Mouse (Mus musculus): ENCODE measurements around the gene Xpnpep1. TPM values are rescaled to one million over a fixed set of nuclear protein-coding genes. Genes with fewer than 3 reads are reported as not detected.

Xpnpep1 gene
- polyA plus RNA-seq, 1 experiment from 2014 or later = 157 TPM

DNA sequence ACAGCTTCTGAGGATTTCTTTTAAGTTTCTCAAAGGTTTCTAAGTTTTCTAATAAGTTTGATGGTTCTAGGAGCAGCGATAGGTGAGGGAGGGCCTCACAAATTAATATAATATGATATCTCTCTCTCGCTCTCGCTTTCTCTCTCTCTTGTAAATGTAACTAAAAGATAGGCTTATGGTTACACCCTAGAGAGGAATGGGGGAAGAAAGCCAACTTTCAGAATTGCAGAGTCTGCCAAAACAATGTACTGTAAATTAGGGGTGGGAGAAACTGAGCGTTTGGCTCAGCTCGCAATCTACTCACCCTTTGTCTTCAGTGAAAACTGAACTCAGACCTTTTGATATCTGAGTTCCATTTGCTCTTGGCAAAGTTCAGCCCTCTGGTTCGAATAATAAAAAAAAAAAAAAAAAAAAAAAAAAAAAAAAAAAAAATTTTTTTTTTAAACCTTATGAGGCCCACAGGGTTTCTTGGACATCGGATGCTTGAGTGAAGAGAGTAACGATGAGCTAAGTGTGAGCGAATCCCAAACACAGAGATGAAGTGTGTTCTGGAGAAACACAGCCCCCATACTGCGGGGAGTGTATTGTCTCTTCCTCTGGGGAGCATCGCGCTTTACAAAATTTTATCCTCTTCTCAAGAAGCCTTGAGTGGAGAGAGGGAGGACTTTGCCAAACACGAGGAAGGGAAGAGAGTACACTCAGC lies 3.6 kb upstream of the Xpnpep1 start:
- Histone ChIP-seq H3K27me3 (ENCODE audit: control insufficient read depth, insufficient read depth, low read length) (no peaks in the 10 kb centered on the region), H3K4me3 (ENCODE audit: low read depth, low read length) (no peak overlapping the region), H3K9ac (replicated peaks; ENCODE audit: low read depth, low read length) (no peak overlapping the region), H3K4me2 (replicated peaks; ENCODE audit: low read depth, low read length) (no peak overlapping the region), H3K27ac (ENCODE audit: low read length) (no peak overlapping the region), H3K4me1 (ENCODE audit: control insufficient read depth, insufficient read depth, low read length) (0 out of 2 replicates have a peak, but pooled peaks cover 2% of the 10 kb centered on the region), H3K9me3 (ENCODE audit: control insufficient read depth, low read depth, low read length) (no peaks in the 10 kb centered on the region), H3K36me3 (ENCODE audit: control insufficient read depth, insufficient read depth, low read length) (no peaks in the 10 kb centered on the region)
- ATAC-seq (ENCODE audit: insufficient number of reproducible peaks, insufficient read depth, low FRiP score, low read depth) = no peak
- 73% methylated on average over 13 of the region's 13 CpGs for WGBS

DNA sequence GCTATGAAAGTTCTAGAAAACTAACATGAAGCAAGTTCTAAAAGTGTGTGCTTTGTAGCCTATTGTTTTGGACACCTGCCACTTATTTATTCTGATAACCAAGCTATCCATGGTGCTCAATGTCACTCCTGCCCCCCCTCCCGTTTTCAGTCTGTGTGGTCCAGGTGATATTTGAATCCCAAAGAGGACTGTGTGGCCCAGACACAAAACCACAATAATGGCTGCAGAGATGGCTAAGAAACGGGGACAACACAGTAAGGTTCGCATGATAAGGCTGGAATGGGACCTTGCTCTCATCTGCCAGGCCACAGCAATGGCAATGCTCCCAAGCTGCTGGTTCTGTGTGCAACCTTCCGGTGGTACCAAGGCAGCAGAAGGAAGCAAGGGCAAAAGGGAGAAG lies 1.6 kb upstream of the Xpnpep1 start:
- ATAC-seq (ENCODE audit: insufficient number of reproducible peaks, insufficient read depth, low FRiP score, low read depth) = no peak
- Histone ChIP-seq H3K27me3 (ENCODE audit: control insufficient read depth, insufficient read depth, low read length) (no peaks in the 10 kb centered on the region), H3K9me3 (ENCODE audit: control insufficient read depth, low read depth, low read length) (no peaks in the 10 kb centered on the region), H3K4me3 (ENCODE audit: low read depth, low read length) (no peak overlapping the region), H3K9ac (replicated peaks; ENCODE audit: low read depth, low read length) (no peak overlapping the region), H3K4me2 (replicated peaks; ENCODE audit: low read depth, low read length) (no peak overlapping the region), H3K27ac (ENCODE audit: low read length) (no peak overlapping the region), H3K36me3 (ENCODE audit: control insufficient read depth, insufficient read depth, low read length) (no peaks in the 10 kb centered on the region), H3K4me1 (ENCODE audit: control insufficient read depth, insufficient read depth, low read length) (peaks cover 12% of the 10 kb centered on the region)
- 75% methylated on average over 4 of the region's 4 CpGs for WGBS

DNA sequence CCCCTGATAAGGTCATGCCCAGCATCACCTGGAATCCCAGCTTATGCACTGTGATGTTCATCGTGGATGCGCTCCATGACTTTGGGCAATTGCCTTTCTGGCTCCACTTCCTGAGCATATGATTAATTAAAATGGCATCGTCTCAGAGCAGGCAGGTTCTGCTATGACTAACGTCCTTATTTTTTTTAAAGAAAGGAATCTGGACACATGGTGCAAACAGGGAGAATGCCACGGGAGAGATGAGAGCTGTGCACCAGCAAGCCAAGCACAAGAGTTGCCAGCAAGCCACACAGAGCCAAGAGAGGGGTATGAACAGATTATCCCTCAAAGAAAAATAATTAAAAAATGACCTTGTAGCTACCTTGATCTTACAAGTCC lies 1.1 kb upstream of the Xpnpep1 start:
- 56% methylated on average over 5 of the region's 5 CpGs for WGBS
- peaks cover 12% of the 10 kb centered on the region for H3K4me1 ChIP-seq (ENCODE audit: control insufficient read depth, insufficient read depth, low read length)

DNA sequence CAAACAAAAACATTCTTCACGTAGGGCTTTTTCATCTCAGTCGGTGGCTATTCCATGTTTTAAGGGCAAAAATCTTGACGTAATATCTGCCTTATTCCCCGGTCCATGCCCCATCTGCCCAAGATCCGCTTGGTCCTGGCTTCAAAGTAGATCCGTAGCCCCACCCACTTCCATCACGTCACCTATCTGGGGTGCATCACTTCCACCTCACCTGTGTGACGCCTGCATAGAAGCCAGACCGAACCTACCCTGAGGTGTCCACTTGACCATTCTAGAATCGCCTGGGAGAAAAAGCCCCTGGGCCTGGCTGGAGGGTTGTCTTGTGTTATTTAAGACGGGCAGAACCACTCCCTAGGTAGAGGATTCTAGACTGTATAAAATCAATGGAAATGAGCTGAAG lies 924 bp downstream of the Xpnpep1 start:
- Histone ChIP-seq H3K27me3 (ENCODE audit: control insufficient read depth, insufficient read depth, low read length) (no peaks in the 10 kb centered on the region), H3K9ac (replicated peaks; ENCODE audit: low read depth, low read length) (no peak overlapping the region), H3K4me3 (ENCODE audit: low read depth, low read length) (peak overlapping the region; percentile 93), H3K36me3 (ENCODE audit: control insufficient read depth, insufficient read depth, low read length) (no peaks in the 10 kb centered on the region), H3K27ac (ENCODE audit: low read length) (peak overlapping the region; percentile 61), H3K9me3 (ENCODE audit: control insufficient read depth, low read depth, low read length) (no peaks in the 10 kb centered on the region), H3K4me2 (replicated peaks; ENCODE audit: low read depth, low read length) (peak overlapping the region; percentile 49), H3K4me1 (ENCODE audit: control insufficient read depth, insufficient read depth, low read length) (peaks cover 12% of the 10 kb centered on the region)
- WGBS = 33% methylated on average over 11 of the region's 11 CpGs
- peak; percentile 33; the same call in 1 of the 2 replicates for ATAC-seq (ENCODE audit: insufficient number of reproducible peaks, insufficient read depth, low FRiP score, low read depth)

More for the DNA sequence above, 1.1 kb upstream of the Xpnpep1 start:
- Histone ChIP-seq H3K36me3 (ENCODE audit: control insufficient read depth, insufficient read depth, low read length) (no peaks in the 10 kb centered on the region), H3K9ac (replicated peaks; ENCODE audit: low read depth, low read length) (no peak overlapping the region), H3K27ac (ENCODE audit: low read length) (no peak overlapping the region), H3K4me2 (replicated peaks; ENCODE audit: low read depth, low read length) (no peak overlapping the region), H3K4me3 (ENCODE audit: low read depth, low read length) (no peak overlapping the region), H3K27me3 (ENCODE audit: control insufficient read depth, insufficient read depth, low read length) (no peaks in the 10 kb centered on the region), H3K9me3 (ENCODE audit: control insufficient read depth, low read depth, low read length) (no peaks in the 10 kb centered on the region)
- no peak for ATAC-seq (ENCODE audit: insufficient number of reproducible peaks, insufficient read depth, low FRiP score, low read depth)

DNA sequence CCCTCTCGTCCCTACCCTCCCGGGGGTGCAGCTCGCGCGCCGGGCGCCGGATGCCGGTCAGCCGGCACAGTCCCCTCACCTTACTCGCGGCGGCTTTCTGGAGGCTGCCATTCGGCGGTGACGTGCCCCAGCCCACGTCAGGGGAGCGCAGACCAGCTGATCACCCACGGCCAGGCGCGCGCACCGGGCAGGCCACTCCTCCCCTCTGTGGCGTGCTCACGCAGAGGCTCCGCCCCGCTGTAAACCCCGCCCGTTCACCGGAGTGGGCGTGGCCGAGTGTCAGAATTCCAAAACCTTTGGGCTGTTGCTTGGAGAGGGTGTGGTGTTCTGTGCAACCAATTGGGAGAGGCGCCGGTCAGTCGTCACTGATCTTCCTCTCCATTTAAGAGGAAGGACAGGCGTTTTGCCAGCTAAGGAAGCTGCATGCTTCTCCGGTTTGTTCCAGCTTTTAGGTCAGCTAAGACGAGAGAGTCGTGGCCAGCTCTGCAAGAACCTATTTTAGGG lies 1.5 kb downstream of the Xpnpep1 start:
- peak overlapping the region; percentile 86 for H3K27ac ChIP-seq (ENCODE audit: low read length)
- no peaks in the 10 kb centered on the region for H3K9me3 ChIP-seq (ENCODE audit: control insufficient read depth, low read depth, low read length)
- no peaks in the 10 kb centered on the region for H3K36me3 ChIP-seq (ENCODE audit: control insufficient read depth, insufficient read depth, low read length)
- H3K4me1 ChIP-seq (ENCODE audit: control insufficient read depth, insufficient read depth, low read length) = peaks cover 12% of the 10 kb centered on the region
- WGBS = under 1% methylated on average over 31 of the region's 39 CpGs
- H3K4me2 ChIP-seq (replicated peaks; ENCODE audit: low read depth, low read length) = peak overlapping the region; percentile 49
- peak overlapping the region; percentile 93 for H3K9ac ChIP-seq (replicated peaks; ENCODE audit: low read depth, low read length)
- peak; percentile 96 for ATAC-seq (ENCODE audit: insufficient number of reproducible peaks, insufficient read depth, low FRiP score, low read depth)
- peak overlapping the region; percentile 93 for H3K4me3 ChIP-seq (ENCODE audit: low read depth, low read length)
- H3K27me3 ChIP-seq (ENCODE audit: control insufficient read depth, insufficient read depth, low read length) = no peaks in the 10 kb centered on the region

DNA sequence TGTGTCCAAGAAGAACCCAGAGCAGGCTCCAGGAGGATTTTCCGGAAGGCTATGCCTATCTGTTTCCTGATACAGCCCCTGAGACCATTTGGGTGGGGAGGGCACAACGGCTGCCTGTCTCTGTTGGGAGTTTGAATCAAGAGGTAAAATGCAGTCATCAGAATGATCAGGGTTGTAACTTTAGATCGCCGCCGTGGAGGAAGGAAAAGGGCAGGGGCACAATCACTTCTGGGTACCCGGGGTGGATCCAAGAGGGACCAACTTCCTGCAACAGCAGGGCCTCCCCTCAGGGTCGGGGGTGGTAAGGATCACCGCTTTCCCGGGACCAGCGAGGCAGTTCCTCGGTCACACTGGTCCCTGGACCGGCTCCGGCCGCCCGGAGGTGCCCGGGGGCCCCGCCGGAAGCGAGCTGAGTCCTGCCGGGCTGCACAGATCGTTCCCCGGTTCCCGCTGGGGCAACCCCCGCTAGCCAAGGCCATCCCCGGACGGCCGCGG lies 2.0 kb downstream of the Xpnpep1 start:
- H3K27ac ChIP-seq (ENCODE audit: low read length) = peak overlapping the region; percentile 86
- no peaks in the 10 kb centered on the region for H3K36me3 ChIP-seq (ENCODE audit: control insufficient read depth, insufficient read depth, low read length)
- H3K9me3 ChIP-seq (ENCODE audit: control insufficient read depth, low read depth, low read length) = no peaks in the 10 kb centered on the region
- H3K9ac ChIP-seq (replicated peaks; ENCODE audit: low read depth, low read length) = peak overlapping the region; percentile 93
- peaks cover 12% of the 10 kb centered on the region for H3K4me1 ChIP-seq (ENCODE audit: control insufficient read depth, insufficient read depth, low read length)
- ATAC-seq (ENCODE audit: insufficient number of reproducible peaks, insufficient read depth, low FRiP score, low read depth) = peak; percentile 31; the same call in 1 of the 2 replicates
- H3K4me3 ChIP-seq (ENCODE audit: low read depth, low read length) = peak overlapping the region; percentile 93
- H3K4me2 ChIP-seq (replicated peaks; ENCODE audit: low read depth, low read length) = peak overlapping the region; percentile 49
- under 1% methylated on average over 28 of the region's 28 CpGs for WGBS
- H3K27me3 ChIP-seq (ENCODE audit: control insufficient read depth, insufficient read depth, low read length) = no peaks in the 10 kb centered on the region

DNA sequence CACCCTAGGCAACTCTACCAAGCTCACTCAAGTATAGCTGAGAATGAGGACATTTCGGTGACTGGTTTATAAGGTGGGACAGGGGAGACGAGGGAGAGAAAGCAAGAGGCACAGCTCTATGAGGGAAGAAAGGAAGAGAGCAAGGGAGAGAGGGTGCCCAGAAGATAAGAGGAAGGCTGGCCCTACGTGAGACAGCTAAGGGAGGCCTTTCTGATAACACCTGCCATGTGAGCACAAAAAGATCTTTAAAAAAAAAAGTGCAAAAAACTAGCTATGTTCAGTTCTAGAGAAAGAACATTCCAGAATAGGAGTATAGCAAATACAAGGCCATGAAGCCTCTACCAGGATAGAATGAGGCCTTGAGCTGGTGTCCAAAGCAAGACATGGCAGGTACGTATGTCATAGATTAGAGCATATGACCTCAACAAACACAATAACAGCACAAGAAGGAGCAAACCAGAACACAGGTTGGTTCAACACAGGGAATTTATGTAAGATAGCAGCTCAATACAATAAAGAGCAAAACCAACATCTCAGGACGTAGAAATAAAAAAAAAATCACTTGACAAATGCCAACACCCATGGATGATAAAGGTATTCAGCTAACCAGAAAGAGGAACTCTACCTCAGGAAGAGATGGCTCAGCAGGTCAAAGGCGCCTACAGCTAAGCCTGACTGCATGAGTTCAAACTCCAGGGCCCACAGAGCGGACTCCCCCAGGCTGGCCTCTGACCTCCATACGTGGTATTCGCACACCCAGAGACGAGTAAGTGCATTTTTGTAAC lies 6.7 kb downstream of the Xpnpep1 start:
- Histone ChIP-seq H3K4me2 (replicated peaks; ENCODE audit: low read depth, low read length) (no peak overlapping the region), H3K9me3 (ENCODE audit: control insufficient read depth, low read depth, low read length) (no peaks in the 10 kb centered on the region), H3K36me3 (ENCODE audit: control insufficient read depth, insufficient read depth, low read length) (no peaks in the 10 kb centered on the region; the same call in 1 of the 2 replicates), H3K9ac (replicated peaks; ENCODE audit: low read depth, low read length) (no peak overlapping the region), H3K27me3 (ENCODE audit: control insufficient read depth, insufficient read depth, low read length) (no peaks in the 10 kb centered on the region), H3K4me3 (ENCODE audit: low read depth, low read length) (no peak overlapping the region), H3K4me1 (ENCODE audit: control insufficient read depth, insufficient read depth, low read length) (peaks cover 10% of the 10 kb centered on the region), H3K27ac (ENCODE audit: low read length) (no peak overlapping the region)
- no peak for ATAC-seq (ENCODE audit: insufficient number of reproducible peaks, insufficient read depth, low FRiP score, low read depth)
- 85% methylated on average over 10 of the region's 10 CpGs for WGBS

DNA sequence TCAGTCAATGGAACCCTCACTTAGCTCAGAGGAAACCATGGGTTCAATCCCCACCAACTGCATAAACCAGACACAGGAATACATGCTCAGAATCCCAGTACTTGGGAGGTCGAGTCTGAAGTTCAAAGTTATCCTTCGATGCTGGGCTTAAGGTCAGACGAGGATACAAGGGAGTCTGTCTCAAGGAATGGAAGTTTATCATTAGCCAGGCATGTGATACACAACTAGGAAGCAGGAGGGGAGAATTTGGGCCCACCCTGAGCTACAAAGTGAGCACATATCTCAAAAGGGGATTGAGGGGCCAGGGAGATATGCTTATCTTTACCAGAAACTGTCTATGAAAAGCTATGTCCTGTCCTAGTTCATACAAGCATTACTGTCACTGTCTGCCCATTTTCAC lies 7.4 kb downstream of the Xpnpep1 start:
- Histone ChIP-seq H3K9me3 (ENCODE audit: control insufficient read depth, low read depth, low read length) (no peaks in the 10 kb centered on the region), H3K36me3 (ENCODE audit: control insufficient read depth, insufficient read depth, low read length) (no peaks in the 10 kb centered on the region; the same call in 1 of the 2 replicates), H3K9ac (replicated peaks; ENCODE audit: low read depth, low read length) (no peak overlapping the region), H3K27me3 (ENCODE audit: control insufficient read depth, insufficient read depth, low read length) (no peaks in the 10 kb centered on the region), H3K27ac (ENCODE audit: low read length) (no peak overlapping the region), H3K4me2 (replicated peaks; ENCODE audit: low read depth, low read length) (no peak overlapping the region), H3K4me1 (ENCODE audit: control insufficient read depth, insufficient read depth, low read length) (peaks cover 9% of the 10 kb centered on the region), H3K4me3 (ENCODE audit: low read depth, low read length) (no peak overlapping the region)
- 80% methylated on average over 3 of the region's 3 CpGs for WGBS
- no peak for ATAC-seq (ENCODE audit: insufficient number of reproducible peaks, insufficient read depth, low FRiP score, low read depth)
